Mouse (Mus musculus) bone marrow macrophage, adult 2 months (primary cell): ENCODE data around the gene Fgd6. TPM values are rescaled to one million over a fixed set of nuclear protein-coding genes. Genes with fewer than 3 reads are reported as not detected.

Experiments
- H3K27ac ChIP-seq: 2 replicates; pipeline ENCODE4 v1.5.1; 2012; ENCODE audit warnings: low read depth, low read length; ENCODE audit not compliant: insufficient read depth
- H3K4me1 ChIP-seq: 2 replicates; pipeline ENCODE4 v1.6.1; 2012; ENCODE audit warnings: low read length; ENCODE audit not compliant: control insufficient read depth, insufficient read depth
- H3K4me3 ChIP-seq: 2 replicates; pipeline ENCODE4 v1.5.1; 2012; ENCODE audit warnings: mild to moderate bottlenecking, low read length, moderate library complexity; ENCODE audit not compliant: insufficient read depth
- CTCF ChIP-seq: IDR thresholded peaks from 2 replicates; pipeline ENCODE4 v1.5.1; 2012; ENCODE audit warnings: low read depth, mild to moderate bottlenecking, low read length, moderate library complexity
- POLR2A ChIP-seq: IDR thresholded peaks from 2 replicates; pipeline ENCODE4 v1.6.1; 2012; ENCODE audit warnings: mild to moderate bottlenecking, low read depth, low read length, borderline replicate concordance
- polyA plus RNA-seq: library from polyadenylated mRNA; stranded (reverse); fragments of >200 nt; gene quantifications from 2 replicates; pipeline ENCODE4 v1.2.4, GENCODE M21; 2012; ENCODE audit not compliant: missing spikeins, insufficient read depth, insufficient read length

Gene Fgd6
- polyA plus RNA-seq, 1 experiment, result 20.6 TPM

GRCm38 (mm10) chr10:94165426-94165825 lies 129.6 kb downstream of the Fgd6 start:
- TF ChIP-seq CTCF (no peak), POLR2A (no peak)
- Histone ChIP-seq H3K4me3 (no peak overlapping the region), H3K4me1 (no peaks in the 10 kb centered on the region), H3K27ac (no peak overlapping the region)

- Histone ChIP-seq H3K4me1 (no peaks in the 10 kb centered on the region), H3K4me3 (no peak overlapping the region), H3K27ac (no peak overlapping the region)
- TF ChIP-seq CTCF, result no peak
Measured at GRCm38 (mm10) chr10:94167051-94167750, 131.4 kb downstream of the Fgd6 start.

- no peaks in the 10 kb centered on the region for H3K4me1 ChIP-seq
- no peak overlapping the region for H3K27ac ChIP-seq
- H3K4me3 ChIP-seq, result no peak overlapping the region
- no peak for TF ChIP-seq POLR2A
- TF ChIP-seq CTCF, result no peak
Measured at GRCm38 (mm10) chr10:94171440-94172130, 135.8 kb downstream of the Fgd6 start.

- TF ChIP-seq POLR2A (no peak), CTCF (no peak)
- H3K4me3 ChIP-seq, result no peak overlapping the region
- H3K27ac ChIP-seq, result no peak overlapping the region
- no peaks in the 10 kb centered on the region for H3K4me1 ChIP-seq
Measured at GRCm38 (mm10) chr10:94172137-94172536, 136.3 kb downstream of the Fgd6 start.

- TF ChIP-seq POLR2A (no peak), CTCF (no peak)
- Histone ChIP-seq H3K4me1 (no peaks in the 10 kb centered on the region), H3K27ac (no peak overlapping the region), H3K4me3 (no peak overlapping the region)
Measured at GRCm38 (mm10) chr10:94172706-94173105, 136.9 kb downstream of the Fgd6 start.

- no peak overlapping the region for H3K4me3 ChIP-seq
- no peak for TF ChIP-seq CTCF
- no peak for TF ChIP-seq POLR2A
- no peaks in the 10 kb centered on the region for H3K4me1 ChIP-seq
- H3K27ac ChIP-seq, result no peak overlapping the region
Measured at GRCm38 (mm10) chr10:94174652-94175051, 138.9 kb downstream of the Fgd6 start.

GRCm38 (mm10) chr10:94183199-94183598 lies 147.4 kb downstream of the Fgd6 start:
- TF ChIP-seq POLR2A (no peak), CTCF (no peak)
- Histone ChIP-seq H3K27ac (no peak overlapping the region), H3K4me1 (no peaks in the 10 kb centered on the region), H3K4me3 (no peak overlapping the region)

Other genes starting within 250 kb of the Fgd6 start
- not detected in 2 replicates for gene Usp44, start 204.4 kb upstream of the Fgd6 start, polyA plus RNA-seq
- gene Metap2, start 138.9 kb upstream of the Fgd6 start, polyA plus RNA-seq, result 129 and 131 TPM in 2 replicates
- gene Vezt, start 184 bp upstream of the Fgd6 start, polyA plus RNA-seq, result 16.4 and 16.5 TPM in 2 replicates
- gene Nr2c1, start 112.0 kb downstream of the Fgd6 start, polyA plus RNA-seq, result 12.5 and 12.9 TPM in 2 replicates
- gene Ndufa12, start 162.7 kb downstream of the Fgd6 start, polyA plus RNA-seq, result 97.1 and 110 TPM in 2 replicates